Mouse (Mus musculus): ENCODE measurements around the gene Pbp2. TPM values are rescaled to one million over a fixed set of nuclear protein-coding genes. Genes with fewer than 3 reads are reported as not detected.

Gene Pbp2
- total RNA-seq, 2 experiments from 2014 or later = not detected

DNA sequence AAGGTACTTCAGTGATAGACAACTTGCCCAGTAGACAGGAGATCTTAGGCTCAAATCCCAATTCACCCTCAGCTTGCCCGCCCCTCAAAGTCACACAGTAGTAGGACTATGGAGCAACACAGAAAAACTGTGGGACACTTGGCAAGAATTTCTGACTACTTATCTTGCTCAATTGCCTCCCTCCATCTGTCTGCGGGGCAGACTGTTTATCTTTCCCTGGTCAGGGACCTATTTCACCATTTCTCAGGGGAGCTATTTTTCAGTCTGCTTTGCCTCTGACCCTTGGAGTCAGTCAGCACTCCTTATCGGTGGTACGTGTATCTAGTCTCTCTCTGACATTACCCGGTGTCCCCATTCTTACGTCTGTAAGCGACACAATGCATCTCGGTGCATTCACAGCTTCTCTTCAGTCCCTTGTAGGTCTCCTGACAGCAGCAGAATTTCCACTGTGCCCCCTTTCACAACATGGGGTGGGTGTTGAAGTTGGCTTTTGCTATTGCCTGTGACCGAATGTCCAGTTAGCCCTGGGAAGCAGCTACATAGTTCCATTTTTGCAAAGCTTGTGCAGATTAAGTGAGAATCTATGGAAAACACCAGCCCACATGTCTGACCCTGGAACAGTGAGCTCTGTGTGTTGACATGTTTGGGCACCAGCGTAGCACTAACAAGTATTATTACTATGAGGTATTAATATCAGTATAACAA, 7.6 kb downstream of the Pbp2 start:
- DNase-seq (ENCODE audit: low spot score in 2 of 2) = no peak

DNA sequence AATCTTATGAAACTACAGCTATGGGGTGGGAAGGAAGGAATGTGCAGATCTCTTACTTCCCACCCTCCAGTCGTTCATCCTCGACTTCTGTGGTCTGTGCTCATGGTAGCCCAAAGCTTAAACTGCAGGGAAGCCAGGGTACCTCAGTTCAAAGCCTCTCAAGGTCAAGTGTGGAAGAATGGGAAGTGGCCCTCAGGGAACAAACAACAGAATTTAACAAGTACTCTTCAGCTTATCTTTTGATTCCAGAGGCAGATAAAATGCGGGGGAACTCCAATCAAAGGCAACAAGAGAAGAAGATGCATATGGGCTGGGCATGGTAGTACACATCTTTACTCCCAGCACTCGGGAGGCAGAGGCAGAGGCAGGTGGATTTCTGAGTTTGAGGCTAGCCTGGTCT, 9.7 kb downstream of the Pbp2 start:
- DNase-seq (ENCODE audit: low spot score in 2 of 2) = no peak

- DNase-seq (ENCODE audit: low spot score in 2 of 2) = no peak
These were observed 11.1 kb downstream of the Pbp2 start for GRCm38 (mm10) chr6:135299024-135299550.

DNA sequence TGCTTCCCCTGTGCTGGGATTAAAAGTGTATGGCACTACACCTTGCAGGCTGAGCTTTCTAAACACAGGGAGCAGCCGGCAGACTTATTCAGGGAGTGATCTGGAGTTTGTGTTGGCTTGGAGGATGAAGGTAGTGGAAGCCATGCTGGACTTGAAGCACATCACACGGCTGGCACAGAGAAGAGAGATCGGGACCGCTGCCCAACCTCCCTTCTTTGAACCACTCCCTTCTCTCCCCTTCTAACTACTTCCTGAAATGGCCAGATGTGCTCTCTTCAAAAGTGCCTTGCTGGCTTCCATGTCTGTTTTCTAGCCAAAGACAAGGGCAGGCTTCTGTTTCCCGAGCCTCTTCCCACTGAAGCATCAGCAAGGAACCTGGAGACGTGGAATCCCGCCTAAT, 12.6 kb downstream of the Pbp2 start:
- DNase-seq (ENCODE audit: low spot score in 2 of 2) = no peak

DNA sequence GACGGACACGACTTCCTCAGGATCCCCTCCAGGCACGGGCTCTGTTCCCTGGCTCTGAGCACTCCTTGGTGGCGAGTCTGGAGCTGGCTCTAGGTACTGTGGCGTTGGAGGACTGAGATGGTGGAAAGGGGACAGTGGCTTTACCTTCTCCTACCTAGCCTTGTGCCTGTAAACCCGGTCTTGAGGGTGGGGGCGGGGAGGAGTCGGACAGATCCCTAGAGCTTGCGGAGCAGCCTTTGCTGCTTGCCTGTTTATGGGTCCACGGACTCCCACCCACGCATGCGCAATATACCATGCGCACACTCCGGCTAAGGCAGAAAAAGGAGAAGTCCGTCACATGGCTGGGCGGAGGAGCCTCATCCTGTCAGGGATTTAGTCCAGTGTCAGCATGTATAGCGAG, 13.9 kb downstream of the Pbp2 start:
- DNase-seq (ENCODE audit: low spot score in 2 of 2) = no peak

DNA sequence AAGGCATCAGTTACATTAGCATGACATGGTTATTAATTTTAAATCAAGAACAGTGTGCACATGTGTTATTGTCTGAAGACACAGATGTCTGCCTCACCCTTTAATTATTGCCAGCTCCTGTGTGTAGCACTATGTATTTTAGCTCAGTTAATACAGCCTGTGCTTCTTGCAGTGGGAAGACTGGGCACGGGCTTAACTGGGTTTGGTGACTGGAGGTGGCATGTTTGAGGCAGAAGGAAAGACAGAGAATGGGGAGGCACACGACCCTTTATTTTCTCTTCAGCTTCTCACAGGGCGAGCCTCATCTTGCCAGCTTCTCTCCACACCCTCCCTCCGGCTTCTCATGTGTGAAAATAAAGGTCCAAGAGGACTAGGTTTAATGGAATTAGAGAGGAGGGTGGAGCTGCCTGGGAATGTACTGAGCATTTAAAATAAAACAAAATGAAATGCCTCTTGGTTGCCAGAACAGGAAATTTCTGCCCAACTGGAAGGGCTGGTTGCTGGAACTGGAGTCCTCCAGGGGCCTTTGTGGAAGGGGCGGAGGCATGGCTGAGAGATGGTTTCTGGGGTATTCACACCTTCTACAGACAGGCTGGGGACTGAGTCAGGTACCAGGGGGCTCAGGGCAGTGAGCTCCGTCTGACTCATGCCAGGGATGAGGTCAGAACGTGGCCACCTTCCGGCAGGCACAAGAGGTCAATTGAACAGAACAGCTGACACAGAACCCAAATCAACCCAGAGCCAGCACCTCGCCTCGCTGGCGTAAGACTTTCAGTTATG, 14.9 kb downstream of the Pbp2 start:
- DNase-seq (ENCODE audit: low spot score in 2 of 2) = no peak

- no peak for DNase-seq (ENCODE audit: low spot score in 2 of 2)
These were observed 16.1 kb downstream of the Pbp2 start for GRCm38 (mm10) chr6:135294150-135294549.

DNA sequence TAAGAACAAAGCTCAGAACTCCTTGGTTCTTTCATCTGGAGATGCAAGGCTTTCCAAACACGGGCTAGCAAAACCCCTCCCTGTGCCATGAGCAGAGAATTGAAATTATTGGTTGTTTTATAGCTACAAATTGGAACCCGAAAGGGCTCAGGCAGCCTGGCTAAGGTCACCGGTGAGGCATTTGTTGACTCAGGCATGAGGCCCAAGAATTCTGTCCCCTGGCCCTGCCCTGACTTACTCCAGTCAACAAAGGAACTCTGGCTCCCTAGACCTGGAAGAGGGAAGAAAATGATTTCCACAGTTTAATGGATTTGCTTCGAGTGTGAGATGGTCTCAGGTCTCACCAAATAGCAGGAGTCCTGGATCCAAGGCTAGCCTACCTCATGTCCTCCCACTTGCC, 17.8 kb downstream of the Pbp2 start:
- no peak for DNase-seq (ENCODE audit: low spot score in 2 of 2)

GRCm38 (mm10) chr6:135279856-135280255, 30.3 kb downstream of the Pbp2 start:
- no peak for DNase-seq (ENCODE audit: low spot score in 2 of 2)

DNA sequence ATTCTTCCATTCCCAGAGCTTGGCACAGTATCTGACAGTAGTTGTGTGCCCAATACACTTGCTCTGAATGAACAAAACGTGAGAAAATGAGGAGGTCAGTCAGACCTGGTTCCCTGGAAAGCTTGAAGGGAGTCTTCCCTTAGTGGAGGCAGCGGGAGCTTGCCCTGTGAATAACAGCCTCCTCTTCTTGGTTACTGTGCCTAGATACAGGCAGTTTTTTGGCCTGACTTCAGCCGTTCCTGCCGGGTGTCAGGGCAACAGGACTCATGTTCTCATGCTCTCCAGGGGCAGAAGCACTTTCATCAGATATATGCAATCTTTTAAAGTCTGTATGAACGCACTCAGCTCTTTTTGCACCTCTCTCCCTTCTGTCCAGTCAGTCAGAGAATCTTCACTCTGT, 30.9 kb downstream of the Pbp2 start:
- DNase-seq (ENCODE audit: low spot score in 2 of 2) = no peak

DNA sequence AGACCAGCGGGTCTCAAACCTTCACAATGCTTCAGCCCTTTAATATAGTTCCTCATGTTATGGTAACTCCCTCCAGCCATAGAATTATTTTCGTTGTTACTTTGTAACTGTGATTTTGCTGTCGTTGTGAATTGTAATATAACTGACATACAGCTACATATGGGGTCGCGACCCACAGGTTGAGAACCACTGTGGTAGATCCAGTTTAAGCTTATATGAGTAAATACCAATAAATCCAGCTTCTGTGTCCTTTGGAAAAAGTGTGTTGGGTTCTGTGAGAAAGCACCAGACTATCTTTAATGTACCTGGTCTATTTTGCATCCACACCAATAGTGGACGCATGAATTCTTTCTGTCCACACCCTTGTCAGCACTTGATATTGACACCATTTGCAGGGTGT, 31.9 kb downstream of the Pbp2 start:
- no peak for DNase-seq (ENCODE audit: low spot score in 2 of 2)

GRCm38 (mm10) chr6:135276474-135277295, 33.5 kb downstream of the Pbp2 start:
- no peak for DNase-seq (ENCODE audit: low spot score in 2 of 2)

DNA sequence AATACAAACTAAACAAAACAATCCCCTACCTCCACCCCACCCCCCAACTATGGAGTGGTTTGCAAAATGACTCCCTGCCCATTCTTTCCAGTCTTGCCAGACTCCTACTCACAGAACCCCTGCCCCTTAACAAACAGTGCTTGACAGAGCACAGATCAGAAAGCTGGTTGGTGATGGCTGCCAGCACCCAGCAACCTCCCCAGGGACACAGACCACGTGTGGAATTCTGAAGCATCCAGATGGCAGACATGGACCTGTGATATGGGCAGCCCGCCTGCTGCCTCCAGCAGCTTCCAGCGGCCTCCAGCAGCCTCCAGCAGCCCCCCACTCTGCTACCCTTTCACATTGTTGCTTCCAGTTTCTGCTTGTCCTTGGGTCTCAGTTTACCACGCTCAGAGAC, 35.0 kb downstream of the Pbp2 start:
- DNase-seq (ENCODE audit: low spot score in 2 of 2) = no peak

- no peak for DNase-seq (ENCODE audit: low spot score in 2 of 2)
These were observed 37.1 kb downstream of the Pbp2 start for GRCm38 (mm10) chr6:135273066-135273465.

GRCm38 (mm10) chr6:135271761-135272160, 38.4 kb downstream of the Pbp2 start:
- no peak for DNase-seq (ENCODE audit: low spot score in 2 of 2)

- no peak for DNase-seq (ENCODE audit: low spot score in 2 of 2)
These were observed 40.6 kb downstream of the Pbp2 start for GRCm38 (mm10) chr6:135269626-135270025.

- DNase-seq (ENCODE audit: low spot score in 2 of 2) = no peak
These were observed 41.8 kb downstream of the Pbp2 start for GRCm38 (mm10) chr6:135268392-135268791.

- DNase-seq (ENCODE audit: low spot score in 2 of 2) = no peak
These were observed 43.0 kb downstream of the Pbp2 start for GRCm38 (mm10) chr6:135267221-135267620.

GRCm38 (mm10) chr6:135266056-135266455, 44.1 kb downstream of the Pbp2 start:
- DNase-seq (ENCODE audit: low spot score in 2 of 2) = no peak

- no peak for DNase-seq (ENCODE audit: low spot score in 2 of 2)
These were observed 46.1 kb downstream of the Pbp2 start for GRCm38 (mm10) chr6:135264136-135264535.

DNA sequence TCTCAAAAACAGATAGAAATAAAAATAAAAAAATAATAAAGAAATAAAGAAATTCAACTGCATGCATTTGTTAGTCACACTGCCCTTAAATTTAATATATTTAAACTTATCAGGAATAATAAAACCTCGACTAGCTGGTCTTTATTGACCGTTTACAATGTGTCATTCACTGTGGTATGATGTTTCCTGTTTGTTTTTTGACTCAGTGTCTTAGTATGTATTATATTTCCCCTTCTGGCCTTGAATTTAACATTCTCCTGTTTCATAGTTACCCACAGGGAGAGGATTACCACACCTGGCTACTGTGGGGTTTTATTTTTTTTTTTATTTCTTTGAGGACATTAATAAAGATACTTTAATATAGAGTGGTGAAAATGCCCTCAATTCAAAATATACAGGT, 47.6 kb downstream of the Pbp2 start:
- no peak for DNase-seq (ENCODE audit: low spot score in 2 of 2)

DNA sequence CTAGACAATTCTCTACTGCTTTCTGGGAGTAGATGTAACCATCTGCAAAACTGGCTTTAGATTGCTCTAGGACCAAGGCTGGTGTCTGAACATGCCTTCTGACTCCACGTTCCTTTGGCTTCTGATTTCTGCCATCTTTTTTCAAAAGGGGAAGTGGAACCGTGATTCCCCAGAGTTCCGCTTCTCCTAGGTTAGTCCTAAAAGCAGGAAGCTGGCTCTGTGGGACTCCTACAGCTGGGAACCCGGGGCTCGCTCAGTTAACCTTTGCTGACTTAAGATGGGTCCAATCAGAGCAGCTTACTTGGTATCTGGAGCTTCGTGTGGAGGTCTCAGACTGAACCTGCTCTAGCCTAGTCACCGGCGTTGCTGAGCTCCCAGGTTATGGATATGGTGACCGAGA, 49.1 kb downstream of the Pbp2 start:
- DNase-seq (ENCODE audit: low spot score in 2 of 2) = no peak

All from adrenal gland, adult 18-20 months (tissue).